Comparison of ENCODE assay signal across 8 mouse cellular contexts in the genomic region with DNA sequence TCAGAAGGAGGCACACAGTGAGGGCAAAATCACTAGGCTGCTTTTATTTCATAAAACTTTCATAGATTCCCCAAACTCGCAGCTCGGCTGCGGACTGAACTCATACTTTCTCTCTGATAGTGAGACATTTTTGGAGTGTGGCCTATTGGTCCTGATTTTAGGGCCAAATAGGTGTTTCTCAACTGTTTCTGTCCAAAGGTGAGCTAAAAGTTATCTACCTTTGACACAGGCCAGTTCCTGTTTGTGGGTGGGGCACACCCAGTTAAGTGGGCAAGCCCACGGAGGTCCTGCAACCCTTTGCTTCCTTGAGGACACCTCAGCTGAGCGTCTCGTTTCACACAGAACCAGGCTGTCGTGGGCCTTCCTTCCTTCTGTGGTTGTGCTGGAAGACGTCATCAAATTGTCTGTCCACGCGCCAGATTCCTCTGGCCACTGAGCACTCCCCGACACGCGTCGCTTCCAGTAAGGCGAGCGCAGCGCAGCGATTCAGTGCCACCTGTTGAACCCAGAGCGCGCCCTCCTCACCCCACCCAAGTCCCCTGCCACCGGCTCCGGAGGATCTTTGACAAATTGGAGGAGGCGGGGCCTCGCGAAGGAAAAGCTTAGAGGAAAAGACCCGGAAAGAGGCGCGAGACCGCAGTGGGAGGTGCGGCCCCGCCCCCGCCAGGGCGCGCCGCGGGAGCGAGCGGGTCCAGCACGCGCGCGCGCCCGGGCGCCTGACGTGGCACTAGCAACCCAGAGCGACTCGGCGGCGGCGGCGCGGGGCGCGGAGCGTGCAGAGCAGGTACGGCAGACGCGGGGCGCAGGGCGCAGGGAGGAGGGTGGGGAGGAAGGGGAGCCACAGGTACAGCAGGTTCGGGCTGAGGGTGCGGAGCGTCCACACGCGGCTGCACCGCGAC. TPM values are rescaled to one million over a fixed set of nuclear protein-coding genes. Genes with fewer than 3 reads are reported as not detected.
A peak's percentile ranks its signal among the peaks of the same experiment; 100 is the strongest.
DNase-seq lines count a peak whose midpoint lies in the region; ATAC-seq lines count a peak whose summit lies in the region.

TSS of gene Sec24d (plus strand) at position 703 of the 899 bp plus-strand sequence.

- 3% methylated on average over 68 of the region's 68 CpGs for WGBS in intestine, embryonic 14.5 days

- peaks cover 28% of the 10 kb centered on the region for H3K36me3 ChIP-seq in intestine, embryonic 14.5 days (ENCODE audit: control insufficient read depth, insufficient read depth, low read length)

- H3K27me3 ChIP-seq in intestine, embryonic 14.5 days (replicated peaks; ENCODE audit: control insufficient read depth, insufficient read depth, low read length): no peaks in the 10 kb centered on the region

- H3K9ac ChIP-seq in intestine, embryonic 14.5 days (ENCODE audit: low read length): peak within 1 kb of the TSS; percentile 63

- intact Hi-C loops in left cerebral cortex, postnatal 10 days (cut with DNase I): no loop called here

- H3K4me1 ChIP-seq in intestine, embryonic 14.5 days (replicated peaks; ENCODE audit: control insufficient read depth, insufficient read depth, low read length): peaks cover 11% of the 10 kb centered on the region; the same call in 1 of the 2 replicates

- peak within 1 kb of the TSS; percentile 57 for H3K4me2 ChIP-seq in intestine, embryonic 14.5 days (ENCODE audit: low read length)

- H3K27ac ChIP-seq in intestine, embryonic 14.5 days (ENCODE audit: low read depth): peak within 1 kb of the TSS; percentile 68

- H3K4me3 ChIP-seq in intestine, embryonic 14.5 days (ENCODE audit: low read depth, low read length): peak within 1 kb of the TSS; percentile 72

- H3K9me3 ChIP-seq in intestine, embryonic 14.5 days (ENCODE audit: control insufficient read depth, low read length): no peaks in the 10 kb centered on the region

- peak; percentile 92 for ATAC-seq in intestine, embryonic 14.5 days (replicated peaks; ENCODE audit: low FRiP score, low TSS enrichment, low read depth)
- ATAC-seq in megakaryocyte progenitor cell, adult 5-6 weeks (replicated peaks; ENCODE audit: poor library complexity): peak; percentile 76

- peak; percentile 74 for DNase-seq in adipocyte (ENCODE audit: low spot score)
- DNase-seq in embryo, embryonic 10.5 days (ENCODE audit: low spot score): peak; percentile 84
- DNase-seq in gastrocnemius, postnatal 25 days: peak; percentile 86
- DNase-seq in intestine, embryonic 14.5 days (ENCODE audit: low spot score): peak; percentile 91
- peak; percentile 54 to 90 for DNase-seq in left cerebral cortex, postnatal 10 days (ENCODE audit: extremely low spot score in 1 of 2, low spot score in 2 of 2)
- peak; percentile 87 for DNase-seq in right cerebral cortex, postnatal 10 days (ENCODE audit: low spot score in 2 of 2)
- DNase-seq in urinary bladder, postnatal 14 days (ENCODE audit: low spot score): peak; percentile 86

RNA-seq across cellular contexts. Expression of gene Sec24d, which starts in this region (rescaled TPM):
- 10 to 100 TPM; 12.4 to 14.1 TPM for total RNA-seq in gastrocnemius, postnatal 25 days (2021)
- 88.0 and 98.2 TPM in 2 replicates for polyA plus RNA-seq in intestine, embryonic 14.5 days (2014; fragmentation: Nextera tagmentation; extraction: Ambion mirVana)
- 10 to 100 TPM; 15.5 to 16.3 TPM for total RNA-seq in left cerebral cortex, postnatal 10 days (2021)
- total RNA-seq in megakaryocyte progenitor cell, adult 5-6 weeks (2015): 62.5 and 68.2 TPM in 2 replicates
- total RNA-seq in megakaryocyte progenitor cell, adult 5-6 weeks (2017): 42.4 and 44.9 TPM in 2 replicates

Comparison
In these comparisons a context has a peak if more than half of its experiments do, and no peak if none do; other contexts are left out.
1. Peak in every context shown above with its lines: DNase-seq, ATAC-seq, H3K4me3 ChIP-seq and H3K27ac ChIP-seq.